Mouse (Mus musculus) B cell, adult 2 months (primary cell): ENCODE measurements around the gene Rnf216.

Source experiments
- DNase-seq, 2 experiments: peaks; one replicate each; pipeline ENCODE4 v3.0.0; 2022

Rnf216 gene

DNA sequence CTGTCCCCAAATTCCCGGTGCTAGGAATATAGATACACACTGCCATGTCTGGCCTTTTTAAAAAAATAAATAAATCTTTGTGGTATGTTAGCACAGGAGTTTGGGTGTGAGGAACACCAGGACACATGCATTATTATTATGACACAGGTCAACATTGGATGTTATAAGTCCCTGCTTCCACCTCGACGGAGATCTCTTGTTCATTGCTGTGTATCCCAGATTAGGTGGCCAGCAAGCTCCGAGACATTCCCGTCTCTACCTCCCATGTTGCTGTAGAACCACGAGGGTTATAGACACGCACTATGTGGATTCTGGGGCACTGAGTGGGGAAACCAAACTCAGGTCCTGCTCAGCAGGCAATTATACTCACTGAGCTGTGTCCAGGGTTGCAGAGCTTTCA is 17.5 kb downstream of the Rnf216 start:
- no peak for DNase-seq

DNA sequence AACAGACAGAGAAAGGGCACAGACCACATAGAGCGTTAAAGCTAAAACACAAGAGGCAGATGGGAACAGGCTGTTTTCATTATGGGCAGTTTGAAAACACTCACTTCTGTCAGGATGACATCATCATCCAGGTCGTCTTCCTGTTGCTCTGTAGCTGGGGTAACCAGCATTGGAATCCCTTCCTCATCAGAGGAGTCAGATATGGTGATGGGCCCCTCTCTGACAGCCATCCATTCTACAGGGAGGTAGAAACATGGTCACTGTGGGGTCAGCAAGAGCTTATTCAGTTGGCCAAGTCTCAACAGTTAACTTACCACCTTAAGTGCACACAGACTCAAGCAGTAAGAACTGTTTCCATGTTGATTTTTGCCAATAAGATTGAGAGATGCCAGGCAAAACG is 19.9 kb downstream of the Rnf216 start:
- DNase-seq: no peak

DNA sequence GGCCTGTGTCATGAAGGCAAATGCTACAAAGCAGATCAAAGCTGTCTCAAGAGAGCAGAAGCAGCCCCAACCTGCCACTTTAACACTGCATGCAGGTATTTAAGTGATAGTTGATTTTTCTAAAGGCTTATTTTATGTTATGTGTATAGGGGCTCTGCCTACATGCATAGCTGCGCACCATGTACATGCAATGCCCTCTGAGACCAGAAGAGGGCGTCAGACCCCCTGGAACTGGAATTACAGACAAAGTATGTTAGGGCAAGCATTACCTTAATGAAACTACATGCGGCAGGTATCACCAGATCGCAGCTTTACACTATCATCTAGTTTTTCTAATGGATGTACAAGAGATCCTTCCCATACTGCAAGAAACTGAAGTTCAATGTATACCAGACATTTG is 27.9 kb downstream of the Rnf216 start:
- peak; percentile 65 to 69 for DNase-seq

DNA sequence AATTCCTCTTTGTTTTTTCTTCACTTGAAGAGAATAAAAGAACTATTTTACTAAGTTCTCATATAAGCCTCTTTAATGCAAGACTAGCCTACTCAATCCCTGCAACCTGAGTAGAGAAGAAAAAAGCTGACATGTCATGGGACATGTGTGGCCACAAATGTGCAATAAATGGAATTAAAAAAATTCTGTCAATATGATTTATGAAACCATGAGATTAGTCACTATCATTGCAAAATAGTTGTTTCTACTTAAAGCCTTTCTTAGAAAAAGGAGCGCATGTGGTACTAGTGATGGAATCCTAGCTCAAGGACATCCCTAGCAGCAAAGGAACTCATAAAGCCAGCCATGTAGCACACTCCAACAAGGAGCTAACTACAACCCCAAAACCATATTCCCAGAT is 33.0 kb downstream of the Rnf216 start:
- no peak for DNase-seq

DNA sequence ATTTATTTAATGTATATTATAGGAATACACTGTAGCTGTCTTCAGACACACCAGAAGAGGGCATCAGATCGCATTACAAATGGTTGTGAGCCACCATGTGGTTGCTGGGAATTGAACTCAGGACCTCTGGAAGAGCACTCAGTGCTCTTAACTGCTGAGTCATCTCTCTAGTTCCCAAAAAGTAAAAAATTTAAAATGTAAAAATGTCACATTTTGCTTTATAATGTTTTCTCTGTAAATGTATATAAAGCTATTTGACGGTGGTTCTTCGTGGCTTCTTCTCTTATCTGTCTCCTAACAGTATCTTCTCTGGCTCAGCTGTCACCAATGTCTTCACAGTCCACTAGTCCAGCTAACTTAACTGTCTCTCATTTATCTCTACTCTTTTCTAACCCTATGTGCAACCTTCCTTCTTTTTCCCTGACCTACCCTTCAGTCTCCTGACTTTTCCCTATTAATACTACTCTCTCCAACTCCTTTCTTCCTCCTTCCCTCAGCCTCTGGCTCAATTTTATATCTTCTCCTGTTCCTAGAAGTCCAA is 36.1 kb downstream of the Rnf216 start:
- DNase-seq: no peak

DNA sequence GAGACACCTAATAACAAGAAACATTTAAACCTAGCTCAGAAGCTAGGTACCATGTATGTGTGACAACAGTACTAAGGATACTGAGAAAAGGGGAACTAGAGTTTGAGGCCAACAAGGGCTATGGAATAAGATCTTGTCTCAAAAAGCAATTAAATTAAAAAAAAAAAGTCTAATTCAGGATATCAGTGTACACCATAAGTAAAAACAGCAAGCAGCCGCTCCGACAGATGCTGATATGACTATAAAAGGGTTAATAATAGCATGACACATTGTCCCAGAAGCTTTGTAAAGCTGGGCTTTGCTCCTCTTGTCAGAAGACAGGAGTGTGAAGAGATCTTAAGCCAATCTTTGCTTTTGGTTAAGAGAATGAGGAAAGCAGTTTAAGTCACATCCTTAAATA is 36.8 kb downstream of the Rnf216 start:
- no peak for DNase-seq

DNA sequence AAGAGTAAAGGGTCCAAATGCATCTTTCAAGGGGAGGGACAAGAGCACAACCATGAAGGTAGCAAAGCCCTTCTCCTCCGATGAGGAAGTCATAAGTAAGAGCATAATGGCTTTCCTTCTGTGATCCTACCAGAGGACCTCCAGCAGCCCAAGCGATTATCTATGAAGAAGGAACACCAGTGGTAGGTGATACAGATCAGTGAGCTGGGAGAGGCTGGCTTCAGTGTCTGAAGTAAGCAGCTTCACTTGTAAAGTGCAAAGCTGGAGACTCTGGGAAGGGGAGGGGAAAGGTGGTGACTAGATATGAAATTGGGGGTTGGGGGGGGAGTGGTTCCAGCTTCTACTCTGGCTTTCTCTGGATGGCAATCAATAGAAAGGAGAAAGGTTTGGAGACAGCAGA is 43.7 kb downstream of the Rnf216 start:
- DNase-seq: no peak

DNA sequence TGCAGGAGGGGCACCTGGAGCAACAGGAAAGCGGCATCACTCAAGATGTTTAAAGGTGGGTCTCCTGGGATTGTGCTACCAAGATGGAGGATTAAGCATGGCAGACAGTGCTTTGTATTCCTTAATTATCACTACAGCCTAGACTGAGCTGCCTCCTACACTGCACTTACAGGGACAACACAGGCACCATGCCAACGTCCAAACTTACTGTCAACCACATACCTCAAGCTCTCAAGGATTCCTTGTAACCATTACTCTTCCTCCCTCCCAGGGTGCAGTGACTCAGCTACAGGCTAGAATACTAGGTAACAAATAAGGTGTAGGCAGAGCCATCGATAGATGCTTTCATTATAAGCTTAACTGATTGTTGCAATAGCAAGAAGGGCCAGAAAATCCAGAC is 44.4 kb downstream of the Rnf216 start:
- DNase-seq: no peak

DNA sequence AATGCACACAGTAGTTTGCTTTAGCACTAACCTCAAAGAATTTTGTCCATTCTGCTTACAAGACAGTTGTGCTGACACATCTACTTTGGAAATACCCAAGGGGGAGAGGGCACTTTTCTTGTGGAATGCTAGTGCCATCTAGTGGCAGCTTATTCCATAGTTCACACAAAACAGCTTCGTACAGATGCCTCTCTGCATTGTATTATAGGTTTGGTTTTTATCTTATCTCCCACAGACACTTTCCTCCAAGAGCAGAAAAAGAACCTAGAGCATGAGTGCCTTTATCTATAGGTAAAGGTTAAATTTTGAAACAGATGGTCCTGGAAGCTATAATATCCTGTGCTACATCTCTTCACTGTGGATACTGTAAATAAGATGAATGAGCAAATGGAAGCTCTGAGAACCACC is 46.2 kb downstream of the Rnf216 start:
- peak; percentile 84 to 88 for DNase-seq

DNA sequence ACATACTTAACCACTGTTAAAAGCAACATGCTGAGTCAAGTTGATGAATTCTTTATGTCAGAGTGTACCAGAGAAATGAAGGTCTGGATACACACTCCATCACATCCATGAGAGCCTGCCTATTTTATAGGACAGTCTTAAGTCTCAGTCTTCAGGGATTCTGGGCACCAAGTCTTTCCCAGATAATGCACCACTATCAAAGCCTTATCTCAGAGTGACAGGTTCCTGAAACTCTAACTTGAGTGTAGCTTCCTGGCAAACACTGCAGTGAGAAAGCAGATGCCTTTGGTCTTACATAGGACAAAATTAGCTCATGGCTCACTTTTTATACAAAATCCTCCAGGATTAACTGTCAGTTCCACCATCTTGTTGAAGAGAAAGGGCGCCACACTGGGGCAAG is 46.7 kb downstream of the Rnf216 start:
- no peak for DNase-seq

DNA sequence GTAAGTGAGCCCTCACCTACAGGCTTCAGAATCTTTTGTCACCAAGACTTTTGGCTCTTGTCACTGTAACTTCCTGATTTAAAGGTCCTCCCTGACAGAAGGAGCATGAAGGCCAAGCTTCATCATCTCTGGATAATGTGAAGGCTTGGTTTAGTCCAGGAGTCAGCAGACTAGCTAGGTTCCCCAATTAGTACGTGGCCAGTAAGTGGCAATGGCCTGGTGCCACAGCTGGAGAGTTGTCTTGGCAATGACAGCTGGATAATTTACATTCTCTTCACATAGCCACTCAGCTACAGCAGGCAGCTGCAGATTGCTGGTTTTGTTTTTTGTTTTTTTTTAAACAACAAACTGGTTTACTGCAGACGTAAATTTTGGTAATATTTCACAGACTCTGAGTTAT is 47.6 kb downstream of the Rnf216 start:
- no peak for DNase-seq

DNA sequence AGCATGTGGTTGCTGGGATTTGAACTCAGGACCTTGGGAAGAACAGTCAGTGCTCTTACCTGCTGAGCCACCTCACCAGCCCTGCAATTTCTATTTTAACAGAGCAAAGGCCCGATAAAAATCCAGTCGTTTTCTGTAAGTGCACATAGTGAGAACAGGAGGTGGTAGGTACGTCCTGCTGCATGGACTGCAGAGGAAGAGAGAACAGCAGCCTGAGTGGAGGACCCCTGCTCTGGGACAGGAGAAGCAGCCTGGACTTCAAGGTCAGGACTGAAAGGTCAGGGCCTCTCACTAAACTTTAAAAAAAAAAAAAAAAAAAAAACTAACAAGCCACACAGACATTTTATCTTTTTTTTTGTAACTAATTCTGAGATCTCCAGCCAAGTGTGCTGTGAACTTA is 50.5 kb downstream of the Rnf216 start:
- DNase-seq: no peak

DNA sequence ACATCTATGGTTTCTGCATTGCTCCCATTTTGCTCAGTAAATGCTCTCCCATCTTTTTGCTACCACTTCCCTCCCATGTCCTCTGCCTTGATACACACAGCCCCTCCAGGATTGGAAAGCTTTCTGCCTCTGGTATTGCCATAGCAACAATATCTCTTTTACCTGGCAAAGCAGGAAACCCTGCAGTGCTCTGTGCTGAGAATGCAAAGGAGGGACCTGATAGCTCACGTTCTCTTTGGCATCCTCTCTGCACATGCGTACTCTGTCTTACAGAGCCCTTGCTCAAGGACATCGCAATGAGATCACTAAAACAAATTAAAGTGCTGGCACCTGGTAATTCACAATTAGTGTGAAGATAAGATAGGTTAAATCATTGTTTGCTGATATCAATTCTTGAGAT is 51.3 kb downstream of the Rnf216 start:
- no peak for DNase-seq

DNA sequence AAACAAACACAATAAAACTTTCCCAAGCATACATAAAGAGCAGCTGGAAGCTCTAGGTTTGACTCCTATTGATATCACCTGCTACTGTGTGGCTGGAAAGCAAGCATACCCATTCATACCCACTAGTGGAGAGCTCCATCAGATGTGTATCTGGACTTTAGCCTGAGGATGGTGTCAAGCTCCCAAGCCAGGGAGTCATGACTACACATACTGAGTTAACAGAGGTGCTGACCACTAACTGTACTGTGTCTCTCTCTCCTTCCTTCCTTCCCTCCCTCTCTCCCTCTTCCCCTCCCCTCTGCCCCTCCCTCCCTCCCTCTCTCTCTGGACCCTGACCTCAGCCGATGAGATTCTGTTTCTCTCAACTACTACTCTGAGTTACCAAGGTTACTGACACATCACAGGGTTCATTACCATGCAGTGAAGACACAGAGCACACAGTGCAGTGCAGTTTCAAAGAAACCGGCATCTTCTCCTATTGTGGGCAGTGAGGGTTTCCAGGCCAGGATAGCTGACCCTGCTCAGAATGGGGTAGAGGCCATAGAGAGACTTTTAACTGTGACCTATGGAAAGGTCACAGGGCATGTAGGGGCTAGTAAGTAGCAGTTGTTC is 51.9 kb downstream of the Rnf216 start:
- no peak for DNase-seq

DNA sequence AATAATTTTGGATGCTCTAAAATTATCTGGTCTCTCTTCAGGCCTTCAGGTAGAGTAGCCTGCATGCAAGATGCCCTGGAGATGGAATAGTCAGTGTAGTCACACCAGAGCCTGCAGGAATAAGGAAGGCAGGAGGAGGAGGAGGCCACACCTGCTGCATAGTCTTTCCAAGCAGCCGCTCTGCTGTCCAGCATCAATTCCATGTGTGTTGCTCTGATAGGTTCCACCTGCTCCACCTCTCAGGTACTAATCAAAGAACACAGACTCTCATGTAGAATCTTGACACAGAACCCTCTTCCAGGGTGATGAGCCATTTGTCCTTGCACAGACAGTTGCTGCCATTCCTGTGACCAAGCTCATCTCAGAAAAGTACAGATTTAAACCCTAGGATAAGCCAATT is 52.8 kb downstream of the Rnf216 start:
- no peak for DNase-seq

DNA sequence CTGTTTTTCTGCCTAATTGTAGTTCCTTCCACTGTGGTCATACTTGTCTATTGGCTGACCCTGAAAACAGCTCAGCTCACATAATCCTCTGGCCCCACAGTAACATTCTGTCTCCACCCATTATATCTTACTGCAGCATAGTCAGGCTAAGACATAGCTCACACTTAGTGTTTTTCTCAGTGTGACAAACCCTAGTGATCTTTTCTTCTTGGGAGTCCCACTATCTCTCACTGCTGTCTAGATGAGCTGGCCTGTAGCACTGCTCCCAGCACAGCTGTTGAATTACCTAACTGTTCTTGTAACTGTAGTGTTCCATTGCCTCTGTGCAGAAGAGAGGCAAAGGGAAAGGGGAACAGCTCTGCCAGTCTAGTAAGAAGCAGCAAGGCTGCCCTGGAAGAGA is 53.6 kb downstream of the Rnf216 start:
- DNase-seq: no peak

DNA sequence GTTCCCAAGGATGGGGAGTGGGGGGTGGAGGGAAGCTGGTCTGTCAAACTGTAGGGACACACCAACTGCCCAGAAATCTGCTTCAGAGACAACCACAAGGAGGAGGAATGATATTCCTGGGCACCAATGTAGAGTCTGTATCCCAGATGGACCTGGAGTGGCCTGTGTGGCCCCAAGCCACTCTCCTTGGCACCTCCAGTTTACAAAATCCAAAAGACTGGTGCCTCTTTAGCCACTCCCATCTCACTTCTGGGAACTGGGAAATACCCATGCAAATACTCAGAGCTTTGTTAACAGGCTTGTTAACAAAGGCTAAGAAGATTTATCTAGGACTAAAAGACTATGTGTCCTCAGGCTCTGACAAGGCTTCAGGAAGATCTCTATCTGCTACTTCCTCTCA is 54.1 kb downstream of the Rnf216 start:
- DNase-seq: no peak

DNA sequence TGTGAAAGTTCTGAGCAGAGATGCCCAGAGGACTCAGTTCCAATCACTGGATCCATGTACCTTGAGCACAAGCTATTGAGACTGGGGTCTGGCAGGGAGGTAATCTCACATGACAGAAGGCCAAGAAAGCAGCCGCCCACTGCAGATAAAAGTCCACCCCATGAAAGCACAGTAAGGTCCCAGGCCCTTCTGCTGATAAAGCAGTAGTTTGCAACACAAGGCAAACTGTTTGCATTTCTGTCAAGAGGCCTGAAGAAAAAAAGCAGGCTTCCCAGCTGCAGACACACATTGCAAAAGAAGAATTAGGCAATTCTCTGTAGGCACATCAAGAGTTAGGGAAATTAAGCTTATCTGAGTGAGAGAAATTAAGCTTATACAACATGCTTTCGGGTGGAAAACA is 54.6 kb downstream of the Rnf216 start:
- no peak for DNase-seq

DNA sequence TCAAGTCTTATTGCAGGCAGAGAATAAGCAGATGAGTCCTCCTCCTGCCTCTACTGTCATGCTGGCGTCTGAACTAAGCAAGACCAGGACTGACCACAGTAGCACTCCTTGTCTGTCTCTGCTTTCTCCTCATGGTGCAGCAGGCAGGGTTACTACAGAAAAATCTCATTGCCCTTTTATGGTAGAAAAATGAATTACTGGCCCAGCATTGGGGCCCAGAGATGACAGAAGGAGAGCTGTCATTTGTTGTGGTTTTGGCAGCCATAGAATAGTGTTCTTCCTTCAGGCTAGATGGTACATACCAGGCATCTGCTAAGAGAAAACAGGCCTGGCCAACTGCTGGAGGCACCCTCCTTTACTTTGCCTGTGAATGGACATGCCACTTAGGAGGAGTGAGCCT is 55.0 kb downstream of the Rnf216 start:
- no peak for DNase-seq

DNA sequence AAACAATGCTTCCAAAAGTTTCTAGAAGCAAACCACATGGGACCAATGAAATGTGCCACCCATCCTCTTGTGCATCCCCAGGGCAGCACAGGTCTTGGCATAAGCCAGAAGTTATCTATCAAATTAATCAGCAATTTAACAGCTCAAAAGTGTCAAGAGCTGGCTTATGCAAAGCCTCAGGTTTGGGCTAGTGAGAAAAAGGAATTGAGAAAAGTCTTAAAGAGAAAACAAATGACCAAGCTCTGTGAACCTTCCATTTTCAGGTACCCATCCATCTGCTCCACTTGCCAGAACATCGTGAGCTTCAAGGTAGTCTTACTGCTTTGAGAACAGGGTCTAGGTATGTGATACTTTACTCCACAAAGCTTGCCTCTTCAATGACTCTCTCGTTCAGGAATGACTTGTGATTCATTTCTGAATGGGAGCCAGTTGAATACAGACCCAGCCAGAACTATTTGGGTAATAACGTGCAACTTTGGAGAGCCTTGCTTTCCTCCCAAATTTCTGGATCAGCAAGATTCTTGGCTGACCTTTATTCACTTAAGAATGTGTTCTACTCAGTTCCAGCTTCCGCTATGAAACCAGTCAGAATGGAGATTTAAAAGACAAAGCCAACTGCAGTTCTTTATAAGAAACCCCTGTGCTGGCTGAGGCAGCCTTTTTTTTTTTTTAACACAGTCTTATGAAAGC is 56.5 kb downstream of the Rnf216 start:
- peak; percentile 31 to 34 for DNase-seq

DNA sequence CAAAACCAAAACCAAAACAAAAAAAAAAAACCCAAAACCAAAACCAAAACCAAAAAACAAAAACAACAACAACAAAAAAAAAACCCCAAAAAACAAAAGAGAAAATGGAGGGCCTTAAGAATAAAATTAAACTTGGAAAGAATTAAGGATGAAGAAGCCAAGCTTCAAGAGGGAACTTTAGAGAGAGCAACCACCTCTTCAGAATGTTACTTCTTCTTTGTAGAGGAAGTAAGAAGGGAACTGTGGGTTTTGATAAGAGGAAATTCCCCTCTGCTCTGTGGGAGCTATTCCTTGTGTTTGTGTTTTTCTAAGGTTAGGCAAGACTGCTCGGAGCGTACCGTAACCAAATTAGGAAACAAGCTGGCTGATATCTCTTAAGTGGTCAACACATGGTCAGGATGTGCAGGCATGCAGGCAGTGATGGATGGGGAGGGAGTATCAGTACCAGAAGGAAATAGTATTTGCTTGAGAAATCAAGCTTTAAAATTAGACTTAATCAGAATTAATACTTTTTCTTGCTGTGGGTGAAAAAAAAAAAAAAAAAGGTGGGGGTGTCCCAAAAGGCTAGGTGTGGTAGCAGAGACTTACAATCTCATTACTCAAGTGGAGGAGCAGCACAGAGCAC is 57.2 kb downstream of the Rnf216 start:
- DNase-seq: peak; percentile 55 to 57

DNA sequence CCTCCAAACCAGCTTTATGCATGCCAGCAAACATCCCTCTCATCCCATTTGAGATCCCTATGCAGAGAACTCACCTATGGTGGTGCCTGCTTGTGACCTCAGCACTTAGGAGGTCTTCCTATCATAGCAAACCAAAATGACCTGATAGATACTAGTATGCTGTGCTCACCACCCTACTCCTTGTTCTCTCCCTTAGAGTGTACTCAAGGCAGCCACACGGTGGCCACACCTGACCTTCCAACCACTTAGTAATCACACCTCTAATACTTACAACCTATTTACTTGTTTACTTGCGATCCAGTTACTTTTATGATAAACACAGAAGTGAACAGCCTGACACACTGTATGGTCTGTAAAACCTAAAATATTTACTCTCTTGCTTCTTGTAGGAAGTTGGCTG is 58.1 kb downstream of the Rnf216 start:
- no peak for DNase-seq

DNA sequence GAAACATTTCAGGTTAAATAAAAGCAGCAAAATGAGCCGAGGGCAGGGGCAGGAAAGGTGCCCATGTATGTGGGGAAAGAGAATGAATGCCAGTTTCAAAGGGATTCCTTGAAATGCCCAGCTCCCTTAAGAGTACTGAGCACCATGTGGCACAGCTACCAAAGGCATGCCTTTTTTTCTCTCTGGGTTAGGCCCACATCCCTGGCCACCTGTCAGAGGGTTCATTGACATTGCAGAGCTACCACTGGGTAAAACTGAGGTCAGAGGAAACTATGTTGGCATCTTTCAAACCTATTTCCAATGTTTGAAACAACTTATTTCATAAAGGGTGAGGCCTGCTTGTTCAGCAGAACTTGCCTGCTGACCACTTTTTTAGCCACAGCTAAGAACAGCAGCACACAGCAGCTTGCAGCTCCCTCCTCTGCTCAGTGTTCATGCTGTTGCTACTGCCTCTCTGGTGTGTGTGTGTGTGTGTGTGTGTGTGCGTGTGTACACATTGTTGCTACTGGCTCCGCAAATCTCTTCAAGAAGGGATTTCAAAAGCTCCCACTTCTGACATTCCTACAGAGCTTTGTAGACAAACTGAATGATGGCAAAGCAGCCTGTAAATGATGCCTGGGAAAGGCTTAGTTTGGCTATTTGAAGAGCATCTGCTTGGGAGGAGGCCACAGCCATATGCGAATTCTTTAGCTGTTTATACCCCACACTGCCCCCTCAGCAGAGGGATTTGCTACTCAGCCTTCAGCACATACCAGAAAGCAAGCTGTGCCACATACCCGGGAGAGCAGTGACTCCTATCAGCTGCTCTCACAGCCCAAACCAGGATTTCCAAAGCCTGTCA is 59.4 kb downstream of the Rnf216 start:
- DNase-seq: no peak
